Mouse (Mus musculus) spleen, adult 2 months (tissue): ENCODE measurements around the gene Sez6l2.

ENCODE experiments used
- CTCF ChIP-seq: fragments of 200-500 bp; IDR thresholded peaks from 2 replicates; pipeline ENCODE4 v1.5.1; 2011; ENCODE audit warnings: mild to moderate bottlenecking, inconsistent platforms; ENCODE audit not compliant: insufficient read depth, insufficient read length, insufficient replicate concordance; ENCODE audit errors: extremely low read depth
- POLR2A ChIP-seq: fragments of 200-500 bp; IDR thresholded peaks from 2 replicates; pipeline ENCODE4 v1.6.1; 2011; ENCODE audit warnings: low read depth, low read length, inconsistent platforms

DNA sequence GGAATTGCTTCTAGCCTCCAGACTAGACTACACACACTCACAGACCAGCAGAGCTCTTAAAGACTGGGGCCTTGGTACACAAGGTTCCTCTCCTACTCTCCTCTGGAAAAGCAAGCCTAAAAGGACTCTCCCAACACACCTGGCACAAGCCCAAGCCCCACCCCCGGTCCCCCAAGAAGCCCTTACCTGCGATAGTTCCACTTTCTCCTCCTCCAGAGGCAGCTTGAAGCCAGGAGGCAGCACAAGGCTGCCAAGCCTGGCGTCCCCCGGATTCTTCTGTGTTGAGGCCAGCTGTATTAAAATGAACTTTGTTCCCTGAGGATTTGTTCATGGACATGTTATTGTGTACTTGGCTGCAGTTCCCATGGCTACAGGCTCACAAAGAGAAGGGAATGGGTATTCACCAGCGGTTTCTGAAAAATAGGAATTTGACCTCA is 27.7 kb upstream of the Sez6l2 start, which contains the start of gene Tmem219:
- no peak for TF ChIP-seq CTCF
- TF ChIP-seq POLR2A, result no peak
